Mouse (Mus musculus) kidney, embryonic 14.5 days (tissue): ENCODE results near the gene Olfr514. TPM values are rescaled to one million over a fixed set of nuclear protein-coding genes. Genes with fewer than 3 reads are reported as not detected.
"Not testable (repeated sequence)": the region's sequence is repeated elsewhere in the genome, so short reads cannot be mapped to it uniquely, and the experiment has no call there.

ENCODE experiments used
- ATAC-seq: fragments of 200-750 bp; cut with Nextera tagmentation; 2 replicates; pipeline ENCODE4 v1.8.0; 2017; ENCODE audit warnings: moderate number of reproducible peaks, mild to moderate bottlenecking, moderate TSS enrichment, moderate library complexity; ENCODE audit not compliant: low FRiP score, low TSS enrichment
- H3K27ac ChIP-seq: fragments of 300-500 bp; sonication (generic); 2 replicates; pipeline ENCODE4 v1.5.1; 2014; ENCODE audit warnings: low read depth, mild to moderate bottlenecking, low read length, moderate library complexity, mixed read lengths
- H3K27me3 ChIP-seq: fragments of 300-500 bp; sonication (generic); 2 replicates; pipeline ENCODE4 v1.6.1; 2014; ENCODE audit warnings: mild to moderate bottlenecking, low read length; ENCODE audit not compliant: control insufficient read depth, insufficient read depth
- H3K36me3 ChIP-seq: fragments of 300-500 bp; sonication (generic); 2 replicates; pipeline ENCODE4 v1.6.1; 2014; ENCODE audit warnings: low read length, mixed read lengths; ENCODE audit not compliant: control insufficient read depth, insufficient read depth
- H3K4me1 ChIP-seq: fragments of 300-500 bp; sonication (generic); 2 replicates; pipeline ENCODE4 v1.6.1; 2014; ENCODE audit warnings: low read length, mixed read lengths; ENCODE audit not compliant: control insufficient read depth, insufficient read depth
- H3K4me2 ChIP-seq: fragments of 300-500 bp; sonication (generic); replicated peaks from 2 replicates; pipeline ENCODE4 v1.6.1; 2014; ENCODE audit warnings: low read depth, mild to moderate bottlenecking, low read length
- H3K4me3 ChIP-seq: fragments of 300-500 bp; sonication (generic); 2 replicates; pipeline ENCODE4 v1.5.1; 2014; ENCODE audit warnings: mild to moderate bottlenecking, low read length
- H3K9ac ChIP-seq: fragments of 300-500 bp; sonication (generic); 2 replicates; pipeline ENCODE4 v1.6.1; 2014; ENCODE audit warnings: low read depth, mild to moderate bottlenecking, low read length, moderate library complexity
- H3K9me3 ChIP-seq: fragments of 300-500 bp; sonication (generic); 2 replicates; pipeline ENCODE4 v1.6.1; 2016; ENCODE audit warnings: low read length; ENCODE audit not compliant: control insufficient read depth
- WGBS: fragments of 180-500 bp; shearing (Covaris S2); extraction: QIAGEN DNeasy Blood & Tissue Kit; methylation state at CpG from one replicate; pipeline ENCODE4 v1.1.7; 2014; 5-methylcytosine and 5-hydroxymethylcytosine counted together
- polyA plus RNA-seq: library from polyadenylated mRNA; unstranded; fragments of >200 nt; fragmentation: Nextera tagmentation; extraction: Ambion mirVana; gene quantifications from 2 replicates; pipeline ENCODE4 v1.2.1, GENCODE M21; 2014

Olfr514 gene
- polyA plus RNA-seq: not detected in 2 replicates

DNA sequence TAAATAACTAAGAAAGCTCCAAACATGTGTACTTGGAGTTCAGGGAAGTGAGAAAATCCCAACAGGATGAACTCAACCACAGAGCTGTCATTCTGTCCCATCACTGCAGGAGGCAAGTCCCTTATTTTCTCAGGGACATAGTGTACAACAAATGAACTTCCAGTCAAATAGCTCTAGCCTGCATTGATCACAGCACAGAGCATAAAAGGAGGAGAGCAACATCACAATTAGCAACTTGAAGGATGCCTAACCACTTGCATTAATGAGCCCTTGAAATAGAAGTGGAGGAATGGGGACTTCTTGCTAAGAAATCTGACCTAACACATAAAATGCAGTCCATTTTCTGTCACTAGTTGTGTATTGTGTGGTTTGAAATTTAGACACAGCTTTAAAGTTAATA is at the start of gene Olfr514:
Olfr514 (minus strand) TSS at position 101 of the 400 bp plus-strand sequence.
- Histone ChIP-seq H3K27ac (no peak within 1 kb of the TSS), H3K36me3 (no peaks in the 10 kb centered on the region), H3K9ac (no peak within 1 kb of the TSS), H3K4me2 (no peak within 1 kb of the TSS), H3K27me3 (no peaks in the 10 kb centered on the region), H3K4me1 (no peaks in the 10 kb centered on the region), H3K4me3 (no peak within 1 kb of the TSS), H3K9me3 (no peaks in the 10 kb centered on the region)
- no peak for ATAC-seq

DNA sequence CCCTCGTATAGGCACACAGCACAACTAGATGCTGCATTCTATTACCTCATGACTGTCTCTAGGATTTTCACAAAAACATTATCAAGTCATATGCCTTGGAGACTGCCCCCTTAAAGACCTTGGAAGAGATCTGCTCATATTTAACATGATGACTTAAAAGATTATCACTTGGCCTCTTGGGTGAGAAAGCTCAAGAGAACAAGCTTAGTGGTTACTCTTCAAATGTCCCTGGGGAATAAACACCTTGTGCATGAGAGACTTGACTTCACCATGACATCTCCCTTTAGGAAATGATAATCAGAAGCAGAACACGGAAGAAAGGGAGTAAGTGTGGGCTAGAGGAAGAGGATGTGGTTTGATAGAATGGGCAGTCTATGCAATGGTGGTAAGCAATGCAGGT is 46.5 kb upstream of the Olfr514 start, which contains the start of gene Olfr517:
Olfr517 (minus strand) TSS at position 101 of the 400 bp plus-strand sequence.
- no peak for ATAC-seq
- Histone ChIP-seq H3K4me2 (no peak within 1 kb of the TSS), H3K27me3 (no peaks in the 10 kb centered on the region), H3K4me1 (no peaks in the 10 kb centered on the region), H3K4me3 (no peak within 1 kb of the TSS), H3K27ac (no peak within 1 kb of the TSS), H3K9me3 (no peaks in the 10 kb centered on the region), H3K36me3 (no peaks in the 10 kb centered on the region), H3K9ac (no peak within 1 kb of the TSS)
- WGBS: 80% methylated on average over 2 of the region's 2 CpGs

DNA sequence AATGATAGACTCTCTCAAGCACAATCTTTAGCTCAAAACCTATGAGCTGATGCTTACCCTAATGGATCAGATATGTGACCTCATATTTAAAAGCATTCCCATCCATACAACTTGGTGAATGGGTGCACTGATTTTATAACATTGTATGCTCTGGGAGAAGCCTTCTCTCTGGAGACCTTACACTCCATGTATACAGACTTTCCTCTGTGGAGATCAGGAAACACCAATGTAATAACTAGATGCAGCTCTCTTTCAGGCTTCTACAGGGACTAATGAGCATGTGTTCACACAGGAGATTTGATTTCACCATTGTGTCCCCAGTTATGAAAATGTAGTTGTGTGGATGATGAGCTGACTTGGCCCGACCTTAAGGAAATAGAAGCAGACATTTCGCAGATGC is 24.6 kb upstream of the Olfr514 start, which contains the start of gene Olfr516:
Olfr516 (minus strand) TSS at position 101 of the 400 bp plus-strand sequence.
- Histone ChIP-seq H3K4me1 (no peaks in the 10 kb centered on the region), H3K9ac (no peak within 1 kb of the TSS), H3K27me3 (no peaks in the 10 kb centered on the region), H3K9me3 (no peaks in the 10 kb centered on the region), H3K27ac (no peak within 1 kb of the TSS), H3K4me2 (no peak within 1 kb of the TSS), H3K36me3 (no peaks in the 10 kb centered on the region), H3K4me3 (no peak within 1 kb of the TSS)
- no peak for ATAC-seq
- WGBS: 91% methylated on average over 2 of the region's 2 CpGs

DNA sequence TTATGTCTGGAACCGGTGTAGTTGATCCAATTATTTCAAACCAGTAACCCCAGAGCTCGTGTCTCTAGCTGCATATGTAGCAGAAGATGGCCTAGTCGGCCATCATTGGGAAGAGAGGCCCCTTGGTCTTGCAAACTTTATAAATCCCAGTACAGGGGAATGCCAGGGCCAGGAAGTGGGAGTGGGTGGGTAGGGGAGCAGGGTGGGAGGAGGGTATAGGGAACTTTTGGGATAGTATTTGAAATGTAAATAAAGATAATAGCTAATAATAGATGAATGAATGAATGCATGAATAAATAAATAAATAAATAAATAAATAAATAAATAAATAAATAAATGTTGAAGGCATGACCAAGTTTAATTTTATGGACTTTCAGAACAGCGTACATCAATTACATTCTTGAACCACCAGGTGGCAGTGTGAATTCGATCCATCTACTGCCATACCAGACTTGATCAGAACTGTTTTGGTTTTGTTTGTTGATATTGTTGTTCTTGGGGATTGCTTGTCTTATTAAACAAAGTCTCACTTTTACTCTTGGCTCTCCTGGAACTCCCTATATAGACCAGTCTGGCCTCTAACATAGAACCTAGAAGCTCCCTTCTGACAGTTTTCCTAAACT is 11.1 kb downstream of the Olfr514 start:
- ATAC-seq, H3K4me2 ChIP-seq, H3K4me3 ChIP-seq, H3K9ac ChIP-seq, H3K36me3 ChIP-seq, H3K27me3 ChIP-seq, H3K27ac ChIP-seq, H3K4me1 ChIP-seq, H3K9me3 ChIP-seq: not testable (repeated sequence)
- 43% methylated on average over 5 of the region's 5 CpGs for WGBS

DNA sequence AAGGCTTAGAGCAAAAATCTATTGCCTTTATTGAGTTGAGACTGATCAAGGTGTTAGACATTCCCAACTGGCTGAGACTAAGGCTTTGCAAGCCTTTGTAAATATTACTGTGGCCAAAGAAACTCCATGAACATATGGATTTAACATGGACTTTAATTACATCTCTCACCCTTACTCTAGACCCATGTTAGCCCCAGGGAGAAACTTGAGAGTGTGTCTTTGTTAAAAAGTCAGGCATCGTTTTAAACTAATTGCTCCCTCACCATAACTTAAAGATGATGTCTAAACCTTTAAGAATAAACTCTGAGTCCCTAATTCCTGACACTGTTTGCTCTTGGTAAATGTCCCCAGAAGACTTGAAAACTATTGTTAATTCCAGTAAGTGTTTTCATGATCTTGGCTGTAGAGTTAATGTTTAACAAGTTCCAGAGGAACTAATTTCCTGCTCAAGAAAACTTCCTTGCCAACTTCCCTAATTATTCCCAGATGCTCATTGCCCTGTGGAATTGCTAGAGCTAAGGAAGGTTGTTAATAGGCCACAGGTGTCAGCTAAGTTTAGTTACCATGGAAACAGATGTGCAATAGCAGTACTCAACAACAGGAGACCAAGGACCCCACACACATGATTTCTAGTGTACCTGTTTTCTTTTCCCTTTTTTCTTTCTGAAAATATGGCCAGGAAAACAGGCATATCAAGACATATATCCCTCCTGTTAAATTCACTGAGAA is 28.4 kb downstream of the Olfr514 start:
- H3K27ac ChIP-seq: no peak overlapping the region
- no peak overlapping the region for H3K9ac ChIP-seq
- no peaks in the 10 kb centered on the region for H3K9me3 ChIP-seq
- H3K4me1 ChIP-seq: no peaks in the 10 kb centered on the region
- WGBS: 39% methylated on average over 1 of the region's 1 CpGs
- peak; percentile 75; the same call in 1 of the 2 replicates for ATAC-seq
- no peaks in the 10 kb centered on the region for H3K36me3 ChIP-seq
- H3K4me3 ChIP-seq: no peak overlapping the region
- H3K27me3 ChIP-seq: no peaks in the 10 kb centered on the region
- no peak overlapping the region for H3K4me2 ChIP-seq

Other genes starting within 250 kb of the Olfr514 start
- not detected in 2 replicates for gene Olfr506, start 215.2 kb downstream of the Olfr514 start, polyA plus RNA-seq
- not detected in 2 replicates for gene Olfr507, start 204.2 kb downstream of the Olfr514 start, polyA plus RNA-seq
- gene Olfr508, start 196.0 kb downstream of the Olfr514 start, polyA plus RNA-seq: not detected in 2 replicates
- not detected in 2 replicates for gene Olfr509, start 174.1 kb downstream of the Olfr514 start, polyA plus RNA-seq
- not detected in 2 replicates for gene Olfr510, start 159.6 kb downstream of the Olfr514 start, polyA plus RNA-seq
- gene Olfr512, start 112.7 kb downstream of the Olfr514 start, polyA plus RNA-seq: not detected in 2 replicates
- not detected in 2 replicates for gene Olfr513, start 75.0 kb downstream of the Olfr514 start, polyA plus RNA-seq
- gene Olfr516, start 24.5 kb upstream of the Olfr514 start, polyA plus RNA-seq: not detected in 2 replicates
- gene Olfr517, start 46.4 kb upstream of the Olfr514 start, polyA plus RNA-seq: not detected in 2 replicates
- gene Olfr518, start 59.0 kb upstream of the Olfr514 start, polyA plus RNA-seq: not detected in 2 replicates
- gene Olfr519, start 68.4 kb upstream of the Olfr514 start, polyA plus RNA-seq: not detected in 2 replicates
- gene Nlrp10, start 104.2 kb upstream of the Olfr514 start, polyA plus RNA-seq: not detected in 2 replicates
- 91.7 and 109 TPM in 2 replicates for gene Eif3f, start 108.4 kb upstream of the Olfr514 start, polyA plus RNA-seq
- gene Tub, start 124.3 kb upstream of the Olfr514 start, polyA plus RNA-seq: 0.49 and 0.81 TPM in 2 replicates